Mouse (Mus musculus): Measurements from ENCODE around the gene Shisal2a.
"Not testable (repeated sequence)": the region's sequence is repeated elsewhere in the genome, so short reads cannot be mapped to it uniquely, and the experiment has no call there.

Shisal2a gene

GRCm38 (mm10) chr4:108379476-108379875, 3.7 kb downstream of the Shisal2a start:
- in situ Hi-C loops (cut with MboI; ENCODE audit: unreplicated experiment in 2 of 2), result no loop called here

DNA sequence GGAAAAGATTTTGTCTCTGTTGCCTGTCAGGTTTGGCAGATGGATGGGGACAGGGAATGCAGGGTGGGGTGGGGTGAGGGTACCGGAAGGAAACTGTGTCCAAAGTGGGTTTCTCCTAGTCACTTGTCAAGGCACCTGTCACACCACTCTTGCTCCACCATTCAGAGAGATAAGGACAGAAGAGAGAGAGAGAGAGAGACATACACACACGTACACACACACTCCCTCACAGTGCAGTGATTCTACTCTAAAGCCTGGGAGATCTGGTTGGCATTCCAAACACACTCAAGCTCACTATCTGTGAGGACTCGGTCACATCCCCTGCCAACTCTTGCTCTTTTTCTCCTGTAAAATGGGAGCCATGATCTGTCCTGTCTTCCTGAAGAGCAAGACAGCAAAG, 11.0 kb downstream of the Shisal2a start:
- in situ Hi-C loops (cut with MboI; ENCODE audit: unreplicated experiment in 2 of 2), result no loop called here

- in situ Hi-C loops (cut with MboI; ENCODE audit: unreplicated experiment in 2 of 2), result no loop called here
Observed at GRCm38 (mm10) chr4:108371421-108371820, 11.7 kb downstream of the Shisal2a start.

GRCm38 (mm10) chr4:108370409-108370808, 12.7 kb downstream of the Shisal2a start:
- in situ Hi-C loops (cut with MboI; ENCODE audit: unreplicated experiment in 2 of 2), result no loop called here

DNA sequence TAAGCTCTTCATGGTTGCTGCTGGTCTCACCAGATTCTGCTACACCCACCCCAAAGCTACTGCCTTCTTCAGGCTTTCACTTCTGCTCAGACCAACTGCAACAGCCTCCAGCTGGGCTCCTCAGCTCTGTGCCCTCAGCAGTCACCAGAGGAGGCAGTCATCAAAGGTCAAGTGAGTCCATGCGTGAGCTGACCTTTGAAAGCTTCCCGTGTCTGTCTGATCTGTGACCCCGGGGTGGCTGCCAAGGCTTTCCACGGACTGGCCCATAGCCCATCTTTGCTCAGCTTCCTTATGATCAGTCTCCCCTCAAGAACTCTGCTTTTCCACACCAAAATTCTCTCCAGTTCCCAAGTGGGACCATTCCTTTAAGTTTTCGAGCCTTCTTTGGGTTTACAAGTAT, 13.9 kb downstream of the Shisal2a start:
- in situ Hi-C loops (cut with MboI; ENCODE audit: unreplicated experiment in 2 of 2), result no loop called here

DNA sequence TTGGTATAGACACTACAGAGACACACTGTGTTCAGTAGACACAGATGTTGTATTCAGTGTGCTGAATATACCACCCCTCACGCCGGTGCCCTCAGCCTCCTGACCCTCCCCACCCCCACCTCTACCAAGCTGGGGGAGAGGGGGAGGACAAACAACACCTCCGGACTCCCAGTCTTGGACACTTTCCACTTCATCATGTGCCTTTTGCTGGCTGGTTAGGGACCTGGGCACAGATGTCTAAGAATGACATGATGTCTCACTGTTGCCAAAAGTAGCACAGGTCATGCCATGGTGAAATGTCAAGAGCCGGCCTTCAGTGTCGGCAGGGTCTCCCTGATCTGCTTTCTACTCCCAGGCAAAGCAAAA, 19.1 kb downstream of the Shisal2a start:
- in situ Hi-C loops (cut with MboI; ENCODE audit: unreplicated experiment in 2 of 2), result no loop called here

GRCm38 (mm10) chr4:108363355-108364110, 19.6 kb downstream of the Shisal2a start:
- in situ Hi-C loops (cut with MboI; ENCODE audit: unreplicated experiment in 2 of 2), result no loop called here

DNA sequence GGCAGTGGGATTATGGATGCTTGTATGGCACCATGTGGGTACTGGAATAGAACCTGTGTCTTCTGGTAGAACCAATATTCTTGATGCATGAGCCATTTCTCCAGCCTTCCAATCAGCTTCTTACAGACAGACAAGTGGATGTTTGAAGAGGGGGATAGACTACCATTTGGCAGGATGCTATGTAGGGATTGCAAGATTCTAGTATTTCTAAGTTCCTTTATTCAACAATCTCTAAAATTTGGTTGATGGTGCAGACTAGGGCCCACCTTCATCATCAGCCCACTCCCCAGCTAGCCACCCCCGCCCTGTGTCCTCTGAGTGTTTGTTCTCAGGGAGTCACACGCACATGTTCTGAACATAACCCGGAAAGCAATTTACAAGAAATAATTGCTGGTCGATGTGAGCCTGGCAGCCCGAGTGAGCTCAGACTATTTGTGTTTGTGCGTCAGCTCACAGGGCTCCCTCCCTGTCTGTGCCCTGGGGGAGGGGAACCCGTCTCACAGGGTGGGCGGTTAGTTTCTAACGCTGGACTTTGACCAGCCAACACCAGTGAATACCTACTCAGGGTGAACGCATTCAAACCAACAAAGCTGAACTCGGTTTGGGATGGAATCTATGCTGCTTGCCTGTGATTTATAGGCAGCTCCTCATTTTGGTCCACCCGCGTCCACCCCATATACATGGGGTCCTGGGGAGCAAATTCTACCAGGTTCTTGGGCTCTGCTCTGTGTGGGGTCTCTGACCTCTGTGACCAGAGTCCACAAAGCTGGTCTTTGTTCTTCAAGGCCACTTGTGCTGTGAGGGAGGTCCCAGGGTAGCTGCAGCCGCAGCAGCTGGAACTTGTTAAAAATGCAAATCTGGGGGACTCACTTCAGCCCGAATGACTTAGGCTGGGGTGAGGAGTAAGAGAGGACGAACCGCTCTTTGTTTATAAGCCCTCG, 20.6 kb downstream of the Shisal2a start:
- in situ Hi-C loops (cut with MboI; ENCODE audit: unreplicated experiment in 2 of 2), result no loop called here

GRCm38 (mm10) chr4:108360136-108361055, 22.8 kb downstream of the Shisal2a start:
- in situ Hi-C loops (cut with MboI; ENCODE audit: unreplicated experiment in 2 of 2), result no loop called here

DNA sequence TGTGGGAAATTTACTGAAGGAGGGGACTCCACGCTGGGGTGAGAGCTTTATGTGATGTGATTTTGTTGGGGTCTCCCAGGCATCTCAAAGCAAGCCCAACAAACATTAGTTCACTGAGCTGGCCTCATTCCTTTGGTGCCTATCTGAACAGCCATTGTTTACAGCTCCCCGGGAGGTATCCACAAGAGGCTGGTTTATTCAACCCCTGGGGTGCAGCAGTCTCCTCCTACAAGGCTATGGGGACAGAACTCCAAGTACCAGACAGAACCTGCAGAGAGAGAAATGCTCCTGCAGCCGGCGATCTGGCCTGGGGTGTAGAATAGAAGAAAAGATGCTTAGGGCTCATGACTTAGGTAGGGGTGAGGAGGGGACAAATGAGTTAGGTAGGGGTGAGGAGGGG, 24.7 kb downstream of the Shisal2a start:
- in situ Hi-C loops (cut with MboI; ENCODE audit: unreplicated experiment in 2 of 2), result no loop called here

GRCm38 (mm10) chr4:108357458-108357857, 25.7 kb downstream of the Shisal2a start:
- in situ Hi-C loops (cut with MboI; ENCODE audit: unreplicated experiment in 2 of 2), result no loop called here

DNA sequence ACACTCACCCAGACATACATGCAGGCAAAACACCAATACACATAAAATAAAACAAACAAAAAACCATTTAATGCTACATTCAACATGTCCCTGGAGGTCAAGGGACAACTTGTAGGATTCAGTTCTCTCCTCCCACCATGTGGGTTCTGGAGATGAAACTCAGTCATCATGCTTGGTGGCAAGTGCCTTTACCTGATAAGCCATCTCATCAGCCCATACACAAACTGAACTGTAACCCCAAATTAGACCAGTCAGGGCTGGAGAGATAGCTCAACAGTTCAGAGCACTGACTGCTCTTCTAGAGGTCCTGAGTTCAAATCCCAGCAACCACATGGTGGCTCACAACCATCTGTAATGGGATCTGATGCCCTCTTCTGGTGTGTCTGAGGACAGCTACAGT, 29.6 kb downstream of the Shisal2a start:
- in situ Hi-C loops (cut with MboI; ENCODE audit: unreplicated experiment in 2 of 2), result not testable (repeated sequence)

DNA sequence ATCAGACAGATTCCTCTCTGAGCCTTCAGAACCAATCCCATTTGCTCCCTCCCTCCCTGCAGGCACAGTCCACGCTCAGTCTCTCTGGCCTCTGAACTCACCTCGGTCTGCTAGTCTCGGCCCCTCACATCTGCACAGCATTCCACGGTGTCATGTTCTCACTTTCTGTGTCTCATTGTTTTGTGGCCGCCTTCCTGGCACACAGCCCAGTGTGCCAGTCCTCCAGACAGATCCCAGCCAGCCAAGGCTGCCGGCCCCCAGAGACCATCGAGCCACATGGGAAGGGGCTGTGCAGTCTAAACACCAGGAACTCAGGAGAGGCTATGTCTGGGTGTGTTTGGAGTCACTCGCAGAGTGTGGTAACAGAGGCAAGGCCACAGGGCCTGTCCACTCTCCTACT, 32.3 kb downstream of the Shisal2a start:
- in situ Hi-C loops (cut with MboI; ENCODE audit: unreplicated experiment in 2 of 2), result no loop called here

GRCm38 (mm10) chr4:108349836-108350547, 33.2 kb downstream of the Shisal2a start:
- in situ Hi-C loops (cut with MboI; ENCODE audit: unreplicated experiment in 2 of 2), result loop anchor here (10.0 to 25.0 kb wide), 2 partner anchors 425 to 437 kb away; partner anchors contain the start of gene Zfyve9 (in 1 of the 2)

DNA sequence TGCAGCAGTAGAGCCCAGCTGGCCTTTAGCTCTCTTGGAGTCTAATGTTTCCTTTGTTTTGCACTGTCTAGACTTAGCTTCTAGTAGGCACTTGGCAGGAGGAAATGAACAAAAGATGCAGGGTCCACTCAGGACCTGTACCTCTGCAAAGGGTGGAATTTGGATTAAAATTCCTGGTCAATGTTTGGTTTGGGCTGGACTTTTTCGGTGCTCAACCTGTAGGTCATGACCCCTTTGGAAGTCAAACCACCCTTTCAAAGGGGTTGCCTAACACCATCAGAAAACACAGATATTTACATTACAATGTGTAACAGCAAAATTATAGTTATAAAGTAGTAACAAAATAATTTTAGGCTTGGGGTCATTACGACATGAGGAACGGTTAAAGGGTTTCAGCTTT, 34.1 kb downstream of the Shisal2a start:
- in situ Hi-C loops (cut with MboI; ENCODE audit: unreplicated experiment in 2 of 2), result loop anchor here (10.0 to 25.0 kb wide), 2 partner anchors 426 to 438 kb away; partner anchors contain the start of gene Zfyve9 (in 1 of the 2)

DNA sequence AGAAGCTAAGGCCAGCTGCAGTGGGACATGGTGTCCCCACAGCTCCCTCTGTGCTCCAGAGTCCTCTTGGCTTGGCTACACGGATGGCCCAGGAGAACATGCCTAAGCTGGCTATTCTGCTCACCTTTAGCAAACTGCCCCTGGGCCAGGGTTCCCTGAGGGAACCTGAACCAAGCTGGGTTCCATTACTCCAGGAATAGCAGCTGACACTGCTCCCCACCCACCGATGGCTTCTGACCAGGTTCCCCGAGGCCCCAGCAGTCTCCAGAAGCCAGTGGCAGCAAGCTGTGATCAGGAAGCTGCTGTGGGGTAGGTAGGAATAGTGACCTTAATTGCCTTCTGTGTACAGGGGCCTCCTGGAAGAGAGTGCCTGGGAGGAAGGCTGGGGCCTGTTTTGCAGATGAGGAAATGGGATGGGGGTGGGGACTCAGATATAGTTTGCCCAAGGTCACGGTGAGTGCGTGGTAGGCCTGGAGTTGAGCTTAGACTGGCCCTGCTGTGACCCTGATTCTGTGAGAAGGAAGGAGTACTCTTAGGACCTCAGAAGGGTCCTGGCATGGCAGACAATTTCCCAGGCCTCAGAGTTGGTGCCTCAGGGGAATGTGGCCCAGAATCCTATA, 34.8 kb downstream of the Shisal2a start:
- in situ Hi-C loops (cut with MboI; ENCODE audit: unreplicated experiment in 2 of 2), result loop anchor here (10.0 to 25.0 kb wide), 2 partner anchors 426 to 439 kb away; partner anchors contain the start of gene Zfyve9 (in 1 of the 2)

DNA sequence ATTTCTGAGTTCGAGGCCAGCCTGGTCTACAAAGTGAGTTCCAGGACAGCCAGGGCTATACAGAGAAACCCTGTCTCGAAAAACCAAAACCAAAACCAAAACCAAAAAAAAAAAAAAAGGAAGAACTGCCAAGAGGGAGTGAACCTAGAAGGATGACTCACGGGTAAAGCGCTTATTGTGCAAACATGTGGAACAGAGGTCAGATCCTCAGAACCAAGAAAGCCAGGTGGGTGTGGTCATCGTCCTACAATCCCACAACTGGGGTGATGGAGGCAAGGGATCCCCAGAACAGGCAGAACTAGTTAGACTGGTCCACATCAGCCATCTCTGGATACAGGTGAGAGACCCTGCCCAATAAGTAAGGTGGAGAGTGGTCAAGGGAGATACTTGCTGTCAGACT, 36.0 kb downstream of the Shisal2a start:
- in situ Hi-C loops (cut with MboI; ENCODE audit: unreplicated experiment in 2 of 2), result loop anchor here (10.0 to 25.0 kb wide), 2 partner anchors 428 to 440 kb away; partner anchors contain the start of gene Zfyve9 (in 1 of the 2)

DNA sequence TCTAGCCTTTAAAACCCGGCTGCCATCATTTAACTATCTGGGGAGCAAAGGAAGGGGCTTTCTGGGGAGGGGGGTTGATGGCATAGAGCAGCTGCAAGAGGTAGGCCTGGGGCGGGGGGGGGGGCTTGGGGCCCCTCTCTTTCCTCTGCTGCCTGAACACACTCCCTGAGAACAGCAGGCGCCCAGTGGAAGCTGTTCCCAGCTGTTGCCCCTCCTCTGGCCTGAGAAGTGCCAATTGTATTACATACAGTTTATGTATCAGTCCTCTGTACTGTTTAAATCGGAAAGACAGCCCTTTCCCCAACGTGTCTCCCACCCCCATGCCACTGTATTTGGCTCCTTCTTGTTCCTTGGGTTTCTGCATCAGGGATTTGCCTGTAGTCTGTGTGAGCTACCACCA, 37.3 kb downstream of the Shisal2a start:
- in situ Hi-C loops (cut with MboI; ENCODE audit: unreplicated experiment in 2 of 2), result loop anchor here (10.0 to 25.0 kb wide), 2 partner anchors 429 to 441 kb away; partner anchors contain the start of gene Zfyve9 (in 1 of the 2)

- in situ Hi-C loops (cut with MboI; ENCODE audit: unreplicated experiment in 2 of 2), result loop anchor here (10.0 to 25.0 kb wide), 2 partner anchors 430 to 443 kb away; partner anchors contain the start of gene Zfyve9 (in 1 of the 2)
Observed at GRCm38 (mm10) chr4:108344631-108345083, 38.5 kb downstream of the Shisal2a start.

All from v-Abl transformed pro-B cells (cell line).